Mouse (Mus musculus) liver, postnatal 0 days (tissue): ENCODE measurements around the gene Arl6ip4.

Source experiments
- CTCF ChIP-seq: sonication (generic); IDR thresholded peaks from 2 replicates; pipeline ENCODE4 v1.5.1; 2016; ENCODE audit warnings: antibody characterized with exemption, low read depth
- EP300 ChIP-seq: IDR thresholded peaks from 2 replicates; pipeline ENCODE4 v1.6.1; 2016; ENCODE audit warnings: antibody characterized with exemption, low read depth, mild to moderate bottlenecking

DNA sequence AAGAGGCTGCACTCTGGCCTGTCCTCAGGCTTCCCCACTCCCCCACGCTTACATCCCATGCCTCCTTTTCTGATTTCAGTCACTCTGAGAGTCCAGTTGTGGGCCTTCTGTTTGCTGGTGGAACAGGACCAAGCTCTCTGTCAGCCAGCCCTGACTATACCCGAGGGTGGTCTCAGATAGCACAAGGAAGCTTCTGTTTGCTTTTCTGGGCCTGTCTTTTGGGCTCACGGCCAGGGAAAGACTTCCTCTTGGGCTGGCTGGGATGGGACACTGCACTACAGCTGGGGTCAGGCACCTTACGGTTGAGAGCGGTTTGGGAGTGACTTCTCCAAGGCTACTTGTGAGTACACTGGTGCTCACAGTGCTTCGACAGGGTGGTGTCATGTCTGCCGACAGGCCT is 22.2 kb downstream of the Arl6ip4 start:
- TF ChIP-seq CTCF (no peak), EP300 (no peak)
